Mouse (Mus musculus) layer of hippocampus, postnatal 10 days (tissue): ENCODE results near the gene Add3. TPM values are rescaled to one million over a fixed set of nuclear protein-coding genes. Genes with fewer than 3 reads are reported as not detected.

Experiments
- DNase-seq, 2 experiments: peaks; one replicate each; pipeline ENCODE4 v3.0.0; 2021; ENCODE audit warnings: low spot score in 2 of 2
- total RNA-seq, 2 experiments: library from RNA; stranded (reverse); gene quantifications; 2 replicates each; pipeline ENCODE4 v1.2.3; 2021

Gene Add3
- total RNA-seq, 2 experiments from 2014 or later = 120 to 122 TPM

GRCm38 (mm10) chr19:53228064-53228794 lies 88.0 kb downstream of the Add3 start:
- DNase-seq = no peak

GRCm38 (mm10) chr19:53230942-53231815 lies 90.9 kb downstream of the Add3 start:
- no peak for DNase-seq

GRCm38 (mm10) chr19:53233586-53233985 lies 93.3 kb downstream of the Add3 start:
- no peak for DNase-seq

GRCm38 (mm10) chr19:53241806-53242205 lies 101.6 kb downstream of the Add3 start:
- no peak for DNase-seq

GRCm38 (mm10) chr19:53243956-53244355 lies 103.7 kb downstream of the Add3 start:
- DNase-seq = no peak

GRCm38 (mm10) chr19:53247558-53247957 lies 107.3 kb downstream of the Add3 start:
- no peak for DNase-seq

GRCm38 (mm10) chr19:53248023-53248494 lies 107.8 kb downstream of the Add3 start:
- DNase-seq = peak; percentile 47 to 66

GRCm38 (mm10) chr19:53251015-53251414 lies 110.8 kb downstream of the Add3 start:
- DNase-seq = no peak

GRCm38 (mm10) chr19:53251656-53252055 lies 111.4 kb downstream of the Add3 start:
- DNase-seq = no peak

- DNase-seq = no peak
Measured at GRCm38 (mm10) chr19:53252111-53253028, 112.1 kb downstream of the Add3 start.

GRCm38 (mm10) chr19:53256361-53256760 lies 116.1 kb downstream of the Add3 start:
- no peak for DNase-seq

GRCm38 (mm10) chr19:53256991-53257594 lies 116.8 kb downstream of the Add3 start:
- no peak for DNase-seq

GRCm38 (mm10) chr19:53257631-53258560 lies 117.7 kb downstream of the Add3 start:
- no peak for DNase-seq

- no peak for DNase-seq
Measured at GRCm38 (mm10) chr19:53258740-53259506, 118.7 kb downstream of the Add3 start.

- DNase-seq = no peak
Measured at GRCm38 (mm10) chr19:53259541-53259940, 119.3 kb downstream of the Add3 start.

- no peak for DNase-seq
Measured at GRCm38 (mm10) chr19:53260261-53260660, 120.0 kb downstream of the Add3 start.

- DNase-seq = no peak
Measured at GRCm38 (mm10) chr19:53260828-53261227, 120.6 kb downstream of the Add3 start.

- DNase-seq = no peak
Measured at GRCm38 (mm10) chr19:53262061-53262460, 121.8 kb downstream of the Add3 start.
